Mouse (Mus musculus): ENCODE measurements around the gene Mrps7.

- TF ChIP-seq CTCF (IDR thresholded peaks at IDR 0.05; ENCODE audit: borderline replicate concordance, extremely low read depth, insufficient read depth, insufficient read length) (no peak), POLR2A (IDR thresholded peaks at IDR 0.05; ENCODE audit: borderline replicate concordance, extremely low read depth, insufficient read depth, insufficient read length, poor library complexity, severe bottlenecking) (no peak)
Observed at GRCm38 (mm10) chr11:115646439-115646838, 42.7 kb downstream of the Mrps7 start.
